Mouse (Mus musculus) hindbrain, embryonic 10.5 days (tissue): ENCODE results near the gene Ada. TPM values are rescaled to one million over a fixed set of nuclear protein-coding genes. Genes with fewer than 3 reads are reported as not detected.

Source experiments
- DNase-seq: peaks from one replicate; pipeline ENCODE4 v3.0.0-alpha.2; 2017; ENCODE audit warnings: low spot score
- H3K27ac ChIP-seq: fragments of 300-500 bp; sonication (generic); 2 replicates; pipeline ENCODE4 v1.5.1; 2016; ENCODE audit warnings: mild to moderate bottlenecking, moderate library complexity
- H3K27me3 ChIP-seq: fragments of 300-500 bp; sonication (generic); 2 replicates; pipeline ENCODE4 v1.6.1; 2016; ENCODE audit warnings: mild to moderate bottlenecking; ENCODE audit not compliant: poor library complexity, insufficient read depth, severe bottlenecking
- H3K36me3 ChIP-seq: fragments of 300-500 bp; sonication (generic); 2 replicates; pipeline ENCODE4 v1.6.1; 2016; ENCODE audit warnings: mild to moderate bottlenecking, moderate library complexity
- H3K4me1 ChIP-seq: fragments of 300-500 bp; sonication (generic); replicated peaks from 2 replicates; pipeline ENCODE4 v1.6.1; 2016; ENCODE audit warnings: mild to moderate bottlenecking
- H3K4me3 ChIP-seq: fragments of 300-500 bp; sonication (generic); 2 replicates; pipeline ENCODE4 v1.5.1; 2016; ENCODE audit warnings: mild to moderate bottlenecking, moderate library complexity
- H3K9me3 ChIP-seq: fragments of 300-500 bp; sonication (generic); 2 replicates; pipeline ENCODE4 v1.6.1; 2016; ENCODE audit warnings: mild to moderate bottlenecking, moderate library complexity
- WGBS: fragments of 180-500 bp; shearing (Covaris S2); methylation state at CpG from one replicate; pipeline ENCODE4 v1.1.7; 2016; 5-methylcytosine and 5-hydroxymethylcytosine counted together
- polyA plus RNA-seq: library from polyadenylated mRNA; unstranded; fragments of >200 nt; fragmentation: Nextera tagmentation; extraction: Ambion mirVana; gene quantifications from 2 replicates; pipeline ENCODE4 v1.2.1, GENCODE M21; 2016

Gene Ada
- polyA plus RNA-seq: 7.2 and 8.1 TPM in 2 replicates

- Histone ChIP-seq H3K36me3 (no peaks in the 10 kb centered on the region), H3K9me3 (no peaks in the 10 kb centered on the region), H3K27me3 (peaks cover 58% of the 10 kb centered on the region), H3K4me3 (peak within 1 kb of the TSS; percentile 68), H3K4me1 (peaks cover 28% of the 10 kb centered on the region), H3K27ac (peak within 1 kb of the TSS; percentile 80)
- peak; percentile 74 for DNase-seq
- WGBS: under 1% methylated on average over 55 of the region's 57 CpGs
These were observed at the start of gene Ada for GRCm38 (mm10) chr2:163749647-163750611. Ada (minus strand) TSS chr2:163750239.

GRCm38 (mm10) chr2:163798411-163798810, 48.4 kb upstream of the Ada start:
- 79% methylated on average over 7 of the region's 7 CpGs for WGBS
- H3K27ac ChIP-seq: no peak overlapping the region
- H3K4me1 ChIP-seq: 0 out of 2 replicates have a peak, but pooled peaks cover 4% of the 10 kb centered on the region
- H3K36me3 ChIP-seq: no peaks in the 10 kb centered on the region
- H3K4me3 ChIP-seq: no peak overlapping the region
- no peak for DNase-seq
- 0 out of 2 replicates have a peak, but pooled peaks cover 4% of the 10 kb centered on the region for H3K9me3 ChIP-seq
- no peaks in the 10 kb centered on the region for H3K27me3 ChIP-seq

- Histone ChIP-seq H3K27me3 (no peaks in the 10 kb centered on the region), H3K36me3 (no peaks in the 10 kb centered on the region), H3K27ac (no peak overlapping the region), H3K9me3 (no peaks in the 10 kb centered on the region), H3K4me3 (no peak overlapping the region), H3K4me1 (no peaks in the 10 kb centered on the region)
- 79% methylated on average over 4 of the region's 4 CpGs for WGBS
- peak; percentile 46 for DNase-seq
These were observed 38.4 kb upstream of the Ada start for GRCm38 (mm10) chr2:163788484-163788883.

GRCm38 (mm10) chr2:163787709-163788108, 37.7 kb upstream of the Ada start:
- Histone ChIP-seq H3K36me3 (no peaks in the 10 kb centered on the region), H3K9me3 (no peaks in the 10 kb centered on the region), H3K4me1 (no peaks in the 10 kb centered on the region), H3K4me3 (no peak overlapping the region), H3K27ac (no peak overlapping the region), H3K27me3 (no peaks in the 10 kb centered on the region; the same call in 1 of the 2 replicates)
- WGBS: 49% methylated on average over 3 of the region's 3 CpGs
- DNase-seq: peak; percentile 37

- Histone ChIP-seq H3K4me1 (no peaks in the 10 kb centered on the region), H3K4me3 (no peak overlapping the region), H3K36me3 (no peaks in the 10 kb centered on the region), H3K27me3 (peaks cover under 1% of the 10 kb centered on the region; the same call in 1 of the 2 replicates), H3K27ac (no peak overlapping the region), H3K9me3 (no peaks in the 10 kb centered on the region)
- DNase-seq: no peak
- WGBS: 85% methylated on average over 6 of the region's 6 CpGs
These were observed 37.0 kb upstream of the Ada start for GRCm38 (mm10) chr2:163787086-163787485.

GRCm38 (mm10) chr2:163783901-163784300, 33.9 kb upstream of the Ada start:
- H3K9me3 ChIP-seq: no peaks in the 10 kb centered on the region
- H3K27ac ChIP-seq: no peak overlapping the region
- peaks cover 5% of the 10 kb centered on the region for H3K4me1 ChIP-seq
- H3K27me3 ChIP-seq: peaks cover 17% of the 10 kb centered on the region
- no peak for DNase-seq
- no peaks in the 10 kb centered on the region for H3K36me3 ChIP-seq
- WGBS: 71% methylated on average over 4 of the region's 4 CpGs
- H3K4me3 ChIP-seq: no peak overlapping the region

- 92% methylated on average over 6 of the region's 6 CpGs for WGBS
- H3K27ac ChIP-seq: no peak overlapping the region
- H3K36me3 ChIP-seq: no peaks in the 10 kb centered on the region
- H3K4me3 ChIP-seq: no peak overlapping the region
- H3K4me1 ChIP-seq: peaks cover 10% of the 10 kb centered on the region
- peaks cover 23% of the 10 kb centered on the region for H3K27me3 ChIP-seq
- H3K9me3 ChIP-seq: no peaks in the 10 kb centered on the region
- no peak for DNase-seq
These were observed 33.3 kb upstream of the Ada start for GRCm38 (mm10) chr2:163783368-163783767.

- peaks cover 58% of the 10 kb centered on the region for H3K27me3 ChIP-seq
- no peak overlapping the region for H3K27ac ChIP-seq
- no peak for DNase-seq
- no peaks in the 10 kb centered on the region for H3K9me3 ChIP-seq
- H3K4me3 ChIP-seq: no peak overlapping the region
- peaks cover 27% of the 10 kb centered on the region for H3K4me1 ChIP-seq
- 53% methylated on average over 4 of the region's 4 CpGs for WGBS
- H3K36me3 ChIP-seq: no peaks in the 10 kb centered on the region
These were observed 28.9 kb upstream of the Ada start for GRCm38 (mm10) chr2:163778896-163779295.

GRCm38 (mm10) chr2:163777061-163777460, 27.0 kb upstream of the Ada start:
- Histone ChIP-seq H3K9me3 (no peaks in the 10 kb centered on the region), H3K4me3 (no peak overlapping the region), H3K4me1 (peaks cover 27% of the 10 kb centered on the region), H3K27ac (no peak overlapping the region), H3K36me3 (no peaks in the 10 kb centered on the region), H3K27me3 (peaks cover 71% of the 10 kb centered on the region)
- under 1% methylated on average over 2 of the region's 2 CpGs for WGBS
- no peak for DNase-seq

GRCm38 (mm10) chr2:163776661-163777060, 26.6 kb upstream of the Ada start:
- DNase-seq: no peak
- peaks cover 72% of the 10 kb centered on the region for H3K27me3 ChIP-seq
- 11% methylated on average over 13 of the region's 13 CpGs for WGBS

GRCm38 (mm10) chr2:163770731-163771130, 20.7 kb upstream of the Ada start:
- Histone ChIP-seq H3K4me3 (no peak overlapping the region), H3K27me3 (peaks cover 43% of the 10 kb centered on the region), H3K27ac (no peak overlapping the region), H3K4me1 (no peaks in the 10 kb centered on the region), H3K9me3 (no peaks in the 10 kb centered on the region), H3K36me3 (no peaks in the 10 kb centered on the region)
- DNase-seq: no peak
- 90% methylated on average over 8 of the region's 8 CpGs for WGBS

More at GRCm38 (mm10) chr2:163776661-163777060, 26.6 kb upstream of the Ada start:
- Histone ChIP-seq H3K27ac (no peak overlapping the region), H3K36me3 (no peaks in the 10 kb centered on the region), H3K4me1 (peaks cover 27% of the 10 kb centered on the region), H3K4me3 (no peak overlapping the region), H3K9me3 (no peaks in the 10 kb centered on the region)

GRCm38 (mm10) chr2:163766890-163767289, 16.9 kb upstream of the Ada start:
- no peaks in the 10 kb centered on the region for H3K9me3 ChIP-seq
- no peak overlapping the region for H3K4me3 ChIP-seq
- 75% methylated on average over 1 of the region's 1 CpGs for WGBS
- H3K27me3 ChIP-seq: peaks cover 15% of the 10 kb centered on the region
- no peaks in the 10 kb centered on the region for H3K36me3 ChIP-seq
- no peak overlapping the region for H3K27ac ChIP-seq
- DNase-seq: no peak
- no peaks in the 10 kb centered on the region for H3K4me1 ChIP-seq

GRCm38 (mm10) chr2:163766261-163766660, 16.2 kb upstream of the Ada start:
- Histone ChIP-seq H3K27ac (no peak overlapping the region), H3K4me3 (no peak overlapping the region)

More at GRCm38 (mm10) chr2:163766261-163766660, 16.2 kb upstream of the Ada start:
- no peaks in the 10 kb centered on the region for H3K9me3 ChIP-seq
- no peaks in the 10 kb centered on the region for H3K36me3 ChIP-seq
- no peaks in the 10 kb centered on the region for H3K4me1 ChIP-seq
- no peak for DNase-seq
- H3K27me3 ChIP-seq: peaks cover 9% of the 10 kb centered on the region
